Mouse (Mus musculus) limb, embryonic 11.5 days (tissue): Measurements from ENCODE around the gene Hist1h2ba. TPM values are rescaled to one million over a fixed set of nuclear protein-coding genes. Genes with fewer than 3 reads are reported as not detected.

Source experiments
- ATAC-seq: fragments of 200-750 bp; cut with Nextera tagmentation; 2 replicates; pipeline ENCODE4 v1.8.0; 2017; ENCODE audit warnings: low read depth; ENCODE audit not compliant: insufficient number of reproducible peaks, low FRiP score, low TSS enrichment
- DNase-seq: peaks from one replicate; pipeline ENCODE4 v3.0.0-alpha.2; 2015; ENCODE audit warnings: low spot score
- H3K27ac ChIP-seq: fragments of 300-500 bp; sonication (generic); replicated peaks from 2 replicates; pipeline ENCODE4 v1.5.1; 2014; ENCODE audit warnings: low read depth, mild to moderate bottlenecking, low read length
- H3K27me3 ChIP-seq: fragments of 300-500 bp; sonication (generic); 2 replicates; pipeline ENCODE4 v1.6.1; 2014; ENCODE audit warnings: mild to moderate bottlenecking, low read length, mixed read lengths; ENCODE audit not compliant: control insufficient read depth, insufficient read depth
- H3K36me3 ChIP-seq: fragments of 300-500 bp; sonication (generic); 2 replicates; pipeline ENCODE4 v1.6.1; 2014; ENCODE audit warnings: mild to moderate bottlenecking, low read length, moderate library complexity, mixed read lengths; ENCODE audit not compliant: control insufficient read depth, insufficient read depth
- H3K4me1 ChIP-seq: fragments of 300-500 bp; sonication (generic); 2 replicates; pipeline ENCODE4 v1.6.1; 2014; ENCODE audit warnings: low read length, mixed read lengths; ENCODE audit not compliant: control insufficient read depth, insufficient read depth
- H3K4me2 ChIP-seq: fragments of 300-500 bp; sonication (generic); 2 replicates; pipeline ENCODE4 v1.6.1; 2014; ENCODE audit warnings: low read depth, mild to moderate bottlenecking, moderate library complexity; ENCODE audit not compliant: severe bottlenecking
- H3K4me3 ChIP-seq: fragments of 300-500 bp; sonication (generic); 2 replicates; pipeline ENCODE4 v1.5.1; 2014; ENCODE audit warnings: low read depth, low read length
- H3K9ac ChIP-seq: fragments of 300-500 bp; sonication (generic); 2 replicates; pipeline ENCODE4 v1.6.1; 2014; ENCODE audit warnings: mild to moderate bottlenecking, low read length
- H3K9me3 ChIP-seq: fragments of 300-500 bp; sonication (generic); 2 replicates; pipeline ENCODE4 v1.6.1; 2016; ENCODE audit warnings: low read length; ENCODE audit not compliant: control insufficient read depth
- WGBS: fragments of 180-500 bp; shearing (Covaris S2); extraction: QIAGEN DNeasy Blood & Tissue Kit; methylation state at CpG from one replicate; pipeline ENCODE4 v1.1.7; 2014; 5-methylcytosine and 5-hydroxymethylcytosine counted together
- polyA plus RNA-seq: library from polyadenylated mRNA; unstranded; fragments of >200 nt; fragmentation: Nextera tagmentation; extraction: Ambion mirVana; gene quantifications from 2 replicates; pipeline ENCODE4 v1.2.1, GENCODE M21; 2014

Hist1h2ba gene
- polyA plus RNA-seq, 1 experiment from 2014 or later = not detected

DNA sequence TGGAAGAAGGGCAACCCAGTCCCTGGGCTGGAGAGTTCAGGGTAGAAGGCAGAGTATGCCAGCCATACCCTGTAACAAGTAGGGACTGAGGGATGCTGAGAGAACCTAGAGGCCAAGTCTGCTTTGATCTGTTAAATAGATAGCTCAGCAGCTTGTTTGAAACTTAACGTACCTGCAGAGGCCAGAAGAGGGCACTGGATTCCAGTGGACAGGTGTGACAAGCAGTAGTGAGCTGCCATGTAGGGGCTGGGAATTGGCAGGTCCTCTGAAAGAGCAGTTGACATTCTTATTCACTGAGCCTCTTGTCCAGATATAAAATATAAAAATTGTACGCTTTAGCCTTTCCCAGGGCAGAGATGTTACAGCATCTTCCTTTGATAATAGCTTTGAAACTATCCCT, 8.9 kb upstream of the Hist1h2ba start:
- Histone ChIP-seq H3K4me2 (no peak overlapping the region), H3K4me3 (no peak overlapping the region), H3K4me1 (peaks cover 10% of the 10 kb centered on the region; the same call in 1 of the 2 replicates), H3K27me3 (no peaks in the 10 kb centered on the region), H3K9me3 (no peaks in the 10 kb centered on the region), H3K9ac (no peak overlapping the region), H3K36me3 (no peaks in the 10 kb centered on the region), H3K27ac (no peak overlapping the region)
- no peak for DNase-seq
- ATAC-seq = no peak
- WGBS = 46% methylated on average over 2 of the region's 2 CpGs

DNA sequence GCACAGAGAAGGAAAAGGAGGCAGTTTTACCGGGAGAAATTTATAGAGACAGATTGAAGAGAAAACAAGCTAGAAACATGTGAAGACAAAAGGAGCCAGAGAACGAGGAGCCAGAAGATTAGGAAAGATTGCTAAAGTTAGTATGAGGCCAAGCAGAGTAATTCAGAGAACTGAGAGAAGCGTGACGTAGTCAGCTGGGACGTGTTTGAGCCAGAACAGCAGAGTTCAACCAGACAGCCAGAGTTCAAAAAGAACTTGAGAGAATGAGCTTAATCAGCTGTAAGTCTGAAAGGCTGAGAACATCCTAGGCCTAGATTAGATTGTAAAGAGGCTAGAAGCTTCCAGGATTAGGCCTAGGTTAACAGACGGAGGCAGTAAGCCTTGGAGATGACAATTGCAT, 6.3 kb upstream of the Hist1h2ba start:
- WGBS = 70% methylated on average over 6 of the region's 6 CpGs
- no peaks in the 10 kb centered on the region for H3K36me3 ChIP-seq
- H3K27ac ChIP-seq = no peak overlapping the region
- no peaks in the 10 kb centered on the region for H3K27me3 ChIP-seq
- DNase-seq = no peak
- no peak overlapping the region for H3K4me3 ChIP-seq
- H3K4me2 ChIP-seq = no peak overlapping the region
- no peak overlapping the region for H3K9ac ChIP-seq
- ATAC-seq = no peak
- no peaks in the 10 kb centered on the region for H3K9me3 ChIP-seq
- H3K4me1 ChIP-seq = no peaks in the 10 kb centered on the region

DNA sequence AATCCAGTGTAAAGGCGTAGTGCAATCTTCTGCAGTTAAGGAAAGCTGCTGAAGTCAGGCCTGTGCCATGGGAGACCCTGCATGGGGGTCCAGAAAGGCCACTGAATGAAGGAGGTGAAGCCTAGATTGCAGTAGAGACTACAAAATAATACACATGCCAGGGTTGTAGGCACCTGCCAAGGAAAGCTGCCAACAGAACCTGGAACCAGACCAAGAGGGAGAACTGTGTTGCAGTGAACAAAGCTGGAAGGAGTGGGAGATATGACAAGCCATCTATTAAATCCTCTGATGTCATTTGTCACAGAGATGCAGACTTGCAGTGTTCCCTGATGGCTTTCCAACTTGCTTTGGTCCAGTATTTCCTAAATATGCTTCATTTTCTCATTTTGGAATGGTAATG, 4.7 kb upstream of the Hist1h2ba start:
- no peaks in the 10 kb centered on the region for H3K4me1 ChIP-seq
- no peak overlapping the region for H3K4me2 ChIP-seq
- ATAC-seq = no peak
- H3K27ac ChIP-seq = no peak overlapping the region
- 91% methylated on average over 1 of the region's 1 CpGs for WGBS
- no peaks in the 10 kb centered on the region for H3K9me3 ChIP-seq
- no peak overlapping the region for H3K9ac ChIP-seq
- no peak for DNase-seq
- H3K27me3 ChIP-seq = no peaks in the 10 kb centered on the region
- H3K4me3 ChIP-seq = no peak overlapping the region
- no peaks in the 10 kb centered on the region for H3K36me3 ChIP-seq

DNA sequence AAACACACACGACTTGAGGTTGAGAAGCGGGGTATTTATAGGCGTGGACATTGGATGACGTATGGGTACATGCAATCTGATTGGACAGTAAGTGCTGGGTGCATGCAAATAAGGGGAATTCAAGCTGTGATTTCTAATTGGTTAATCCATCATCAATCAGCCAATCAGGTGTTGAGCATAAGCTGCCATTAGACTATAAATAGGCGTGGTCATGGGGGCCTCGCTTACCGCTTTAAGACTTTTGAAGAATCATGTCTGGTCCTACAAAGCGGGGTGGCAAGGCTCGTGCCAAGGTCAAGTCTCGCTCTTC, 210 bp upstream of the Hist1h2ba start, which contains the start of gene Hist1h2aa:
Hist1h2aa (plus strand) TSS at position 252 of the 310 bp plus-strand sequence.
- ATAC-seq = no peak
- no peak within 1 kb of the TSS for H3K4me3 ChIP-seq
- no peaks in the 10 kb centered on the region for H3K27me3 ChIP-seq
- H3K27ac ChIP-seq = no peak within 1 kb of the TSS
- 91% methylated on average over 10 of the region's 10 CpGs for WGBS
- no peaks in the 10 kb centered on the region for H3K9me3 ChIP-seq
- no peak for DNase-seq
- H3K9ac ChIP-seq = no peak within 1 kb of the TSS
- no peak within 1 kb of the TSS for H3K4me2 ChIP-seq
- H3K4me1 ChIP-seq = no peaks in the 10 kb centered on the region
- H3K36me3 ChIP-seq = no peaks in the 10 kb centered on the region

DNA sequence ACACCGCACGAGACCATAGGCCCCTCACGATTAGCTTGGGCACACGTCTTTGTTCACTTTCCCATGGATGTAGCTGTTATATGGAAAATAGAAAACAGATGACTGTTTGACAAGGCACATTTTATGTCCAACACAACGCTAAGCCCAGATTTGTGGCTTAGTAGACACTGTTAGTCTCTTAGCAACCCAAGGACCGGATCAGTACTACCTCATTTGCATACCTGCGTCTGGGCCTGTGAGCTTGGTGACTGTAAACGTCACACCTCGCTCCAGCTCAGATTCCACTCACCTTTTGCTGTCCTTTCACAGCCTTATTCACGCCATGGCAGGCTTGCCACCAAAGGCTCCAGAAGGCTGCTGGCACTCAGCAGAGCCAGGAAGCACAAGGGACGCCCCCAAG, 3.1 kb downstream of the Hist1h2ba start:
- Histone ChIP-seq H3K4me2 (no peak overlapping the region), H3K9ac (no peak overlapping the region), H3K9me3 (no peaks in the 10 kb centered on the region), H3K27ac (no peak overlapping the region; the same call in 1 of the 2 replicates), H3K27me3 (no peaks in the 10 kb centered on the region), H3K4me1 (no peaks in the 10 kb centered on the region), H3K36me3 (no peaks in the 10 kb centered on the region), H3K4me3 (no peak overlapping the region)
- DNase-seq (peak; percentile 47), ATAC-seq (peak; percentile 57)
- 39% methylated on average over 11 of the region's 11 CpGs for WGBS

DNA sequence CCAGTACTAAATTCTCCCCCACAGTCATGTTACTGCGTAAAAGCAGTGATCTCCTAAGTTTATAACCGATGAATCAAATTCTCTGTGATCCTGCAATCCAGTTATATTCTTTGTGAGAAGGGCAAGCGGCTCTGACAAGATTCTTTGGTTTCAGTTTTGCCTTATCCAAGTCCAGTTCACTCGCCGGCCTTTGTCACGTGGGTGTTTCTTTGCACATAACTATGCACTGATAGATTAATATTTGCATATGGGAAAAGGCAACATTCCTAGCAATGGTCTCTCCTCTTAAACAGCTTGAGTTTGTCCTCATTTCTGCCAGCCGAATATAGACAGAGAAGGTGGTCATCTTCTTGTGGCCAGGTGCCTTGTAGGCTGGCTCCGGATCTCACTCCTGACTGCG, 3.5 kb downstream of the Hist1h2ba start:
- no peak overlapping the region; the same call in 1 of the 2 replicates for H3K27ac ChIP-seq

DNA sequence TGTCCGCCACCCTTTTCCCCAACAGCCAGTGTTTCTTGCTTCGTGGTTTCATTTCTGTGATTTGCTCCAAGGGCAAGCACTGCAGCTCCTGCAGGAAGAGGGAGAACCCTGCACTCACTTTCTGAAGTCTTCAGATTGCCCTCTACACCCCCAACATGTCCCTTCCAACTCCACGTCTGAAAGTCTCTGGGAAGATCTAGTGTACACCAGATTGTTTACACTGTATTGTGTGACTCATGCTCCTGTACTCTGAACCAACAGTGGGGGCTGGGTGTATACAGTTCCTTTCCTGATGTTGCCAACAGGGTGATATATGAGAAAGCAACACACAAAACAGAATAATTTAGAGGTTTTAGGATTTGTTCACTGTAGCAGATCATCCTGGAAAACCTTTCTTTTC, 5.3 kb downstream of the Hist1h2ba start:
- Histone ChIP-seq H3K4me3 (no peak overlapping the region), H3K27me3 (no peaks in the 10 kb centered on the region), H3K9me3 (no peaks in the 10 kb centered on the region), H3K9ac (no peak overlapping the region), H3K4me2 (no peak overlapping the region), H3K4me1 (no peaks in the 10 kb centered on the region), H3K36me3 (no peaks in the 10 kb centered on the region), H3K27ac (no peak overlapping the region)
- WGBS = 65% methylated on average over 3 of the region's 3 CpGs
- DNase-seq (no peak), ATAC-seq (no peak)

More for the DNA sequence above, 3.5 kb downstream of the Hist1h2ba start:
- no peaks in the 10 kb centered on the region for H3K9me3 ChIP-seq
- H3K4me3 ChIP-seq = no peak overlapping the region
- 90% methylated on average over 9 of the region's 9 CpGs for WGBS
- H3K4me1 ChIP-seq = no peaks in the 10 kb centered on the region
- H3K9ac ChIP-seq = no peak overlapping the region
- H3K4me2 ChIP-seq = no peak overlapping the region
- no peaks in the 10 kb centered on the region for H3K27me3 ChIP-seq
- ATAC-seq (no peak), DNase-seq (no peak)
- H3K36me3 ChIP-seq = no peaks in the 10 kb centered on the region

DNA sequence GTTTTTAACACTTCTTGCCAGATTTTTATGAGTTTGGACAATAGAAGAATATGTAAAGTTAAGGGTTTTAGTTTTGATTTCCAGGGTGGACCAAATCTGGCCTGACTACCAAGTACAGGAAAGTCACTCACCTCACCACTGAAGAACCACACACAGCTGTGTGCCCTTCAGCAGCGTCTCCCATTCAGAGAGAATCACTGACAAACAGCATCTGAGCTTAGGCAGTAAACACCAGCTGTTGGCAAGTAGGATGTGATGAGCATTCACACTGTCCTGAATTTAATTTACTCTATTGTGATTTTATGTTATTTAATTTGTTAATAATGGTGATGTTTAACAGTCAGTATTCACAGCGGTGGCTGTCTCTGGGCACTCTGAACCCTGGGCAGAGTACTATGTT, 8.2 kb downstream of the Hist1h2ba start:
- Histone ChIP-seq H3K4me3 (no peak overlapping the region), H3K9ac (no peak overlapping the region), H3K9me3 (no peaks in the 10 kb centered on the region), H3K27me3 (no peaks in the 10 kb centered on the region), H3K27ac (no peak overlapping the region), H3K4me1 (no peaks in the 10 kb centered on the region), H3K4me2 (no peak overlapping the region), H3K36me3 (no peaks in the 10 kb centered on the region)
- 79% methylated on average over 2 of the region's 2 CpGs for WGBS
- DNase-seq (no peak), ATAC-seq (no peak)

DNA sequence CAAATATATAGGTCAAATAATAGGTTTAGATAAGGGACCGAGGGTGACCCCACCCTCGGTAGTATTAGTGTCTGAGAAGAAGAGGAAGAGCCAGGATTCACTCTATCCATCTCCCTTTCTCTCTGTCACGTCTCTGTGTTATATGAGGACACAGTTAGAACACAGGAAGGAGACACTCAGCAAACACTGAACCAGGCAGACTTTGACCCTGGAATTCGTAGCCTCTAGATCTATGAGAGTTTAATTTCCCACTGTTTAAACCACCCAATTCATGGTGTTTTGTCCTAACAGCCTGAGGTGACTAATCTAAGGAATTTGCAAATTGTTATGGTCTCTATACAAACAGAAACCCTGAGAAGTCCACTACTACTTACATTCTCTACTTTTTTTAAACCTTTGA, 16.3 kb downstream of the Hist1h2ba start:
- Histone ChIP-seq H3K4me1 (no peaks in the 10 kb centered on the region), H3K9ac (no peak overlapping the region), H3K27me3 (no peaks in the 10 kb centered on the region), H3K4me2 (no peak overlapping the region), H3K9me3 (no peaks in the 10 kb centered on the region), H3K36me3 (no peaks in the 10 kb centered on the region), H3K4me3 (no peak overlapping the region), H3K27ac (no peak overlapping the region)
- DNase-seq (no peak), ATAC-seq (no peak)
- WGBS = 81% methylated on average over 4 of the region's 4 CpGs
